Mouse (Mus musculus): Measurements from ENCODE around the gene Rbm18.

The Rbm18 gene

GRCm38 (mm10) chr2:36073781-36074180, 62.8 kb downstream of the Rbm18 start:
- no peak for DNase-seq (ENCODE audit: low read depth, low spot score)

- no peak for DNase-seq (ENCODE audit: low read depth, low spot score)
These were observed 64.8 kb downstream of the Rbm18 start for GRCm38 (mm10) chr2:36071660-36072305.

GRCm38 (mm10) chr2:36067132-36067531, 69.4 kb downstream of the Rbm18 start:
- DNase-seq (ENCODE audit: low read depth, low spot score), result no peak
